7 mouse cellular contexts compared by ENCODE assay signal in genomic region chr10:97712687-97713086, GRCm38 (mm10). TPM values are rescaled to one million over a fixed set of nuclear protein-coding genes. Genes with fewer than 3 reads are reported as not detected.
DNase-seq lines count a peak whose midpoint lies in the region; ATAC-seq and TF ChIP-seq lines count a peak whose summit lies in the region.

No protein-coding gene starts in this region.

- peak in 1 of 3 experiments; percentile 16 for DNase-seq in liver, embryonic 14.5 days (ENCODE audit: low read depth in 3 of 3, low spot score in 3 of 3)
- DNase-seq in liver, embryonic 11.5 days (ENCODE audit: low spot score), result no peak
- DNase-seq in MN1 (ENCODE audit: low spot score), result peak; percentile 50
- DNase-seq in cerebellum, adult 8-10 months, result peak; percentile 27
- peak; percentile 48 for DNase-seq in lung, postnatal 14 days
- DNase-seq in splenic B cell, adult 2 months (ENCODE audit: low read depth, low spot score), result peak; percentile 46

- no peak overlapping the region for H3K4me3 ChIP-seq in liver, embryonic 14.5 days (ENCODE audit: insufficient read depth in 1 of 2, low read depth in 2 of 2, low read length in 2 of 2)
- H3K4me3 ChIP-seq in liver, embryonic 11.5 days (ENCODE audit: low read depth, low read length), result no peak overlapping the region

- WGBS in liver, embryonic 14.5 days (ENCODE audit: insufficient replicate concordance), result 2% methylated on average over 5 of the region's 5 CpGs
- 2% methylated on average over 5 of the region's 5 CpGs for WGBS in liver, embryonic 11.5 days

- no peaks in the 10 kb centered on the region for H3K27me3 ChIP-seq in liver, embryonic 14.5 days (ENCODE audit: control insufficient read depth, insufficient read depth, low read length)
- no peaks in the 10 kb centered on the region for H3K27me3 ChIP-seq in liver, embryonic 11.5 days (replicated peaks; ENCODE audit: control insufficient read depth, insufficient read depth, low read length)
- H3K27me3 ChIP-seq in splenic B cell, adult 2 months (ENCODE audit: control insufficient read depth, insufficient read depth, low read length, poor library complexity, severe bottlenecking), result no peaks in the 10 kb centered on the region

- no peak overlapping the region for H3K27ac ChIP-seq in liver, embryonic 14.5 days
- H3K27ac ChIP-seq in liver, embryonic 11.5 days (ENCODE audit: low read depth, low read length), result no peak overlapping the region

- no peak for TF ChIP-seq EP300 in liver, embryonic 14.5 days (IDR thresholded peaks at IDR 0.05; ENCODE audit: low read depth)

- H3K9me3 ChIP-seq in liver, embryonic 14.5 days (ENCODE audit: control insufficient read depth, low read length), result no peaks in the 10 kb centered on the region
- H3K9me3 ChIP-seq in liver, embryonic 11.5 days (ENCODE audit: control insufficient read depth, low read length), result no peaks in the 10 kb centered on the region

- TF ChIP-seq CTCF in liver, embryonic 14.5 days (IDR thresholded peaks at IDR 0.05; ENCODE audit: low read depth), result peak; percentile 70

- H3K9ac ChIP-seq in liver, embryonic 14.5 days (replicated peaks), result no peak overlapping the region
- H3K9ac ChIP-seq in liver, embryonic 11.5 days (ENCODE audit: low read depth, low read length), result no peak overlapping the region

- H3K4me2 ChIP-seq in liver, embryonic 14.5 days (ENCODE audit: low read depth), result no peak overlapping the region
- H3K4me2 ChIP-seq in liver, embryonic 11.5 days, result no peak overlapping the region

- no peaks in the 10 kb centered on the region for H3K4me1 ChIP-seq in liver, embryonic 14.5 days (replicated peaks; ENCODE audit: control insufficient read depth in 2 of 2, insufficient read depth in 2 of 2, low read length in 1 of 2)
- no peaks in the 10 kb centered on the region for H3K4me1 ChIP-seq in liver, embryonic 11.5 days (replicated peaks; ENCODE audit: control insufficient read depth, insufficient read depth, low read length)

- no peak for ATAC-seq in liver, embryonic 14.5 days (ENCODE audit: insufficient read depth)
- no peak for ATAC-seq in liver, embryonic 11.5 days (replicated peaks; ENCODE audit: low FRiP score)
- ATAC-seq in hematopoietic stem cell, adult 5-6 weeks (replicated peaks in 1 of 2; ENCODE audit: insufficient read depth in 1 of 2, low FRiP score in 2 of 2, low TSS enrichment in 1 of 2, low read depth in 1 of 2, poor library complexity in 2 of 2, severe bottlenecking in 2 of 2), result peak; percentile 51 to 76

- no peaks in the 10 kb centered on the region for H3K36me3 ChIP-seq in liver, embryonic 14.5 days (replicated peaks; ENCODE audit: control insufficient read depth, insufficient read depth, low read depth)
- no peaks in the 10 kb centered on the region for H3K36me3 ChIP-seq in liver, embryonic 11.5 days (ENCODE audit: control insufficient read depth, insufficient read depth, low read length)
- no peaks in the 10 kb centered on the region for H3K36me3 ChIP-seq in splenic B cell, adult 2 months (ENCODE audit: control insufficient read depth, insufficient read depth, low read length, poor library complexity, severe bottlenecking)

RNA-seq across cellular contexts. Expression of gene C030005K15Rik, which starts 13.9 kb away (rescaled TPM):
- polyA plus RNA-seq in liver, embryonic 14.5 days (2012; rRNA removed), result not detected in 2 replicates
- polyA plus RNA-seq in liver, embryonic 14.5 days (2014; fragmentation: Nextera tagmentation; extraction: Ambion mirVana), result not detected in 2 replicates
- polyA plus RNA-seq in liver, embryonic 11.5 days (2014; fragmentation: Nextera tagmentation; extraction: Ambion mirVana), result not detected in 2 replicates
- not detected in 2 replicates for total RNA-seq in hematopoietic stem cell, adult 5-6 weeks (2017)

RNA-seq across cellular contexts. Expression of gene Ccer1, which starts 19.8 kb away (rescaled TPM):
- polyA plus RNA-seq in liver, embryonic 14.5 days (2012; rRNA removed), result not detected in 2 replicates
- polyA plus RNA-seq in liver, embryonic 14.5 days (2014; fragmentation: Nextera tagmentation; extraction: Ambion mirVana), result not detected in 2 replicates
- polyA plus RNA-seq in liver, embryonic 11.5 days (2014; fragmentation: Nextera tagmentation; extraction: Ambion mirVana), result not detected in 2 replicates
- not detected in 2 replicates for total RNA-seq in hematopoietic stem cell, adult 5-6 weeks (2017)

Comparison
In these comparisons a context has a peak if more than half of its experiments do, and no peak if none do; other contexts are left out.
1. ATAC-seq: peak in hematopoietic stem cell, adult 5-6 weeks (2 of 2); none in liver, embryonic 14.5 days (single experiment) and liver, embryonic 11.5 days (single experiment).